Mouse (Mus musculus): ENCODE measurements at regions not wholly inside any gene's neighbourhood (a gene's known extent, or its start where the extent isn't known, plus 50 kb on each side); places are given as distances from the start of the nearest gene placed in this dataset.
"Not testable (repeated sequence)": the region's sequence is repeated elsewhere in the genome, so short reads cannot be mapped to it uniquely, and the experiment has no call there.

GRCm38 (mm10) chr15:90291848-90292247, 67.7 kb downstream of the Alg10b start:
- Histone ChIP-seq H3K27me3 (ENCODE audit: control insufficient read depth, insufficient read depth, low read length) (no peaks in the 10 kb centered on the region), H3K4me3 (replicated peaks; ENCODE audit: insufficient read depth, low read depth, low read length) (no peak overlapping the region), H3K4me1 (ENCODE audit: control insufficient read depth, insufficient read depth, low read length) (no peaks in the 10 kb centered on the region), H3K27ac (ENCODE audit: insufficient read depth, low read length) (no peak overlapping the region)
- WGBS, result 43% methylated on average over 1 of the region's 1 CpGs
- DNase-seq, result peak in 1 of 2 experiments; percentile 33
- TF ChIP-seq POLR2A (IDR thresholded peaks at IDR 0.05; ENCODE audit: borderline replicate concordance, insufficient read depth, low read length) (no peak), CTCF (IDR thresholded peaks at IDR 0.05; ENCODE audit: borderline replicate concordance, insufficient read depth, low read depth, low read length) (no peak)

GRCm38 (mm10) chr15:90294353-90294922, 70.3 kb downstream of the Alg10b start:
- Histone ChIP-seq H3K27ac (ENCODE audit: insufficient read depth, low read length) (no peak overlapping the region), H3K27me3 (ENCODE audit: control insufficient read depth, insufficient read depth, low read length) (no peaks in the 10 kb centered on the region), H3K4me3 (replicated peaks; ENCODE audit: insufficient read depth, low read depth, low read length) (no peak overlapping the region), H3K4me1 (ENCODE audit: control insufficient read depth, insufficient read depth, low read length) (no peaks in the 10 kb centered on the region)
- no peak for DNase-seq
- 74% methylated on average over 2 of the region's 2 CpGs for WGBS
- no peak for TF ChIP-seq POLR2A (IDR thresholded peaks at IDR 0.05; ENCODE audit: borderline replicate concordance, insufficient read depth, low read length)
- TF ChIP-seq CTCF (IDR thresholded peaks at IDR 0.05; ENCODE audit: borderline replicate concordance, insufficient read depth, low read depth, low read length), result no peak

GRCm38 (mm10) chr15:90298566-90298965, 74.5 kb downstream of the Alg10b start:
- Histone ChIP-seq H3K27me3 (ENCODE audit: control insufficient read depth, insufficient read depth, low read length) (no peaks in the 10 kb centered on the region), H3K4me1 (ENCODE audit: control insufficient read depth, insufficient read depth, low read length) (no peaks in the 10 kb centered on the region), H3K27ac (ENCODE audit: insufficient read depth, low read length) (no peak overlapping the region), H3K4me3 (replicated peaks; ENCODE audit: insufficient read depth, low read depth, low read length) (no peak overlapping the region)
- no peak for TF ChIP-seq POLR2A (IDR thresholded peaks at IDR 0.05; ENCODE audit: borderline replicate concordance, insufficient read depth, low read length)
- no peak for TF ChIP-seq CTCF (IDR thresholded peaks at IDR 0.05; ENCODE audit: borderline replicate concordance, insufficient read depth, low read depth, low read length)
- no peak for DNase-seq
- WGBS, result 67% methylated on average over 7 of the region's 7 CpGs

GRCm38 (mm10) chr15:90303393-90303792, 79.3 kb downstream of the Alg10b start:
- no peak for TF ChIP-seq CTCF (IDR thresholded peaks at IDR 0.05; ENCODE audit: borderline replicate concordance, insufficient read depth, low read depth, low read length)
- no peak for TF ChIP-seq POLR2A (IDR thresholded peaks at IDR 0.05; ENCODE audit: borderline replicate concordance, insufficient read depth, low read length)
- Histone ChIP-seq H3K27me3 (ENCODE audit: control insufficient read depth, insufficient read depth, low read length) (no peaks in the 10 kb centered on the region), H3K27ac (ENCODE audit: insufficient read depth, low read length) (no peak overlapping the region), H3K4me3 (replicated peaks; ENCODE audit: insufficient read depth, low read depth, low read length) (no peak overlapping the region), H3K4me1 (ENCODE audit: control insufficient read depth, insufficient read depth, low read length) (no peaks in the 10 kb centered on the region)
- WGBS, result 91% methylated on average over 1 of the region's 1 CpGs
- no peak for DNase-seq

GRCm38 (mm10) chr15:90305051-90305450, 80.9 kb downstream of the Alg10b start:
- Histone ChIP-seq H3K27me3 (ENCODE audit: control insufficient read depth, insufficient read depth, low read length) (no peaks in the 10 kb centered on the region), H3K27ac (ENCODE audit: insufficient read depth, low read length) (no peak overlapping the region), H3K4me1 (ENCODE audit: control insufficient read depth, insufficient read depth, low read length) (no peaks in the 10 kb centered on the region), H3K4me3 (replicated peaks; ENCODE audit: insufficient read depth, low read depth, low read length) (no peak overlapping the region)
- no peak for TF ChIP-seq POLR2A (IDR thresholded peaks at IDR 0.05; ENCODE audit: borderline replicate concordance, insufficient read depth, low read length)
- TF ChIP-seq CTCF (IDR thresholded peaks at IDR 0.05; ENCODE audit: borderline replicate concordance, insufficient read depth, low read depth, low read length), result no peak
- 61% methylated on average over 3 of the region's 3 CpGs for WGBS
- DNase-seq, result no peak

- H3K27ac ChIP-seq (ENCODE audit: insufficient read depth, low read length), result no peak overlapping the region
- H3K27me3 ChIP-seq (ENCODE audit: control insufficient read depth, insufficient read depth, low read length), result no peaks in the 10 kb centered on the region
- 64% methylated on average over 3 of the region's 3 CpGs for WGBS
- no peak for TF ChIP-seq POLR2A (IDR thresholded peaks at IDR 0.05; ENCODE audit: borderline replicate concordance, insufficient read depth, low read length)
- TF ChIP-seq CTCF (IDR thresholded peaks at IDR 0.05; ENCODE audit: borderline replicate concordance, insufficient read depth, low read depth, low read length), result no peak
- no peak for DNase-seq
- H3K4me3 ChIP-seq (replicated peaks; ENCODE audit: insufficient read depth, low read depth, low read length), result no peak overlapping the region
- no peaks in the 10 kb centered on the region for H3K4me1 ChIP-seq (ENCODE audit: control insufficient read depth, insufficient read depth, low read length)
Measured at GRCm38 (mm10) chr15:90306866-90307265, 82.8 kb downstream of the Alg10b start.

GRCm38 (mm10) chr15:90308433-90308832, 84.3 kb downstream of the Alg10b start:
- not testable (repeated sequence) for H3K4me3 ChIP-seq (replicated peaks; ENCODE audit: insufficient read depth, low read depth, low read length); H3K27me3 ChIP-seq (ENCODE audit: control insufficient read depth, insufficient read depth, low read length); H3K27ac ChIP-seq (ENCODE audit: insufficient read depth, low read length); DNase-seq; H3K4me1 ChIP-seq (ENCODE audit: control insufficient read depth, insufficient read depth, low read length)
- WGBS, result 42% methylated on average over 5 of the region's 5 CpGs

- H3K4me1 ChIP-seq (ENCODE audit: control insufficient read depth, insufficient read depth, low read length), result no peaks in the 10 kb centered on the region
- 35% methylated on average over 1 of the region's 1 CpGs for WGBS
- no peaks in the 10 kb centered on the region for H3K27me3 ChIP-seq (ENCODE audit: control insufficient read depth, insufficient read depth, low read length)
- TF ChIP-seq CTCF (IDR thresholded peaks at IDR 0.05; ENCODE audit: borderline replicate concordance, insufficient read depth, low read depth, low read length) (no peak), POLR2A (IDR thresholded peaks at IDR 0.05; ENCODE audit: borderline replicate concordance, insufficient read depth, low read length) (no peak)
- H3K27ac ChIP-seq (ENCODE audit: insufficient read depth, low read length), result no peak overlapping the region
- H3K4me3 ChIP-seq (replicated peaks; ENCODE audit: insufficient read depth, low read depth, low read length), result no peak overlapping the region
- no peak for DNase-seq
Measured at GRCm38 (mm10) chr15:90308869-90309268, 84.8 kb downstream of the Alg10b start.

Data from cerebellum, adult 2 months (tissue).